17 mouse cellular contexts compared by ENCODE assay signal in the genomic region with DNA sequence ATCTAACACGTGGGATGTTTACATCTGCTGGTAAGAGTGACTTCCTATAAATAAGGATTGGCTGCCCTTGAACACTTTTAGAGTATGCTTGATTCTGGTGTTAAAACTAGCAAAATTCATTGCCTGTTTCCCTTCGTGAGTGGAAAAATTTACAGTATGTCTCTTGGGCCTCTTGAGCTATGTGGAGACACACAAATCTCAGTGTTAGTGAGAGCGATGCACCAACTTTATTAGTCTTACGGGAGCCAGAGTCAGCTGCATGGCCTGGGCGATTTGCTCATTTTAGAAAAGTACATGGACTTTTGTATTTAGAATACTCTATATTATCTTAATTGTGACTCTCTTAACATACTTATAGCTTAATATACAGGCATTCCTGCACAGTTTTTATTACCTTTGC.
"Had no signal": no experiment of that assay in that cellular context is flagged by ENCODE, and none has a peak within 500 bp of the region (broad histone marks: within the 10 kb centered on the region; RNA-seq: fewer than 3 reads in every experiment).

No protein-coding gene starts in this region.

- H3K36me3 ChIP-seq: liver, embryonic 13.5 days; midbrain, embryonic 15.5 days; neural tube, embryonic 12.5 days; neural tube, embryonic 15.5 days; stomach, embryonic 15.5 days had no signal

- H3K4me1 ChIP-seq: liver, embryonic 13.5 days; midbrain, embryonic 15.5 days; neural tube, embryonic 12.5 days; neural tube, embryonic 15.5 days; stomach, embryonic 15.5 days had no signal

- H3K4me3 ChIP-seq: liver, embryonic 13.5 days; midbrain, embryonic 15.5 days; neural tube, embryonic 12.5 days; neural tube, embryonic 15.5 days; stomach, embryonic 15.5 days had no signal

- H3K27ac ChIP-seq: liver, embryonic 13.5 days; midbrain, embryonic 15.5 days; neural tube, embryonic 12.5 days; neural tube, embryonic 15.5 days; stomach, embryonic 15.5 days had no signal

- H3K27me3 ChIP-seq: liver, embryonic 13.5 days; midbrain, embryonic 15.5 days; neural tube, embryonic 12.5 days; neural tube, embryonic 15.5 days; stomach, embryonic 15.5 days had no signal

- H3K4me2 ChIP-seq: liver, embryonic 13.5 days; midbrain, embryonic 11.5 days; midbrain, embryonic 15.5 days; neural tube, embryonic 12.5 days; neural tube, embryonic 15.5 days; stomach, embryonic 15.5 days had no signal

- H3K9ac ChIP-seq: liver, embryonic 13.5 days; midbrain, embryonic 15.5 days; neural tube, embryonic 12.5 days; neural tube, embryonic 15.5 days; stomach, embryonic 15.5 days had no signal

- DNase-seq: kidney, adult 2 months; kidney, postnatal 4 days; left cerebral cortex, postnatal 4 days; liver, embryonic 13.5 days; lung, adult 2 months; lung, postnatal 14 days; lung, postnatal 4 days; right cerebral cortex, adult 18-20 months; right cerebral cortex, postnatal 25 days; spleen, adult 18-20 months; thymus, postnatal 25 days had no signal

- H3K9me3 ChIP-seq: liver, embryonic 13.5 days; midbrain, embryonic 15.5 days; neural tube, embryonic 12.5 days; neural tube, embryonic 15.5 days; stomach, embryonic 15.5 days had no signal

- ATAC-seq: intestine, postnatal 0 days; midbrain, embryonic 15.5 days had no signal
